Mouse (Mus musculus) neural tube, embryonic 15.5 days (tissue): ENCODE results near the gene Mrps15. TPM values are rescaled to one million over a fixed set of nuclear protein-coding genes. Genes with fewer than 3 reads are reported as not detected.

Experiments
- ATAC-seq: fragments of 200-750 bp; cut with Nextera tagmentation; 2 replicates; pipeline ENCODE4 v1.8.0; 2017; ENCODE audit warnings: mild to moderate bottlenecking, moderate TSS enrichment, moderate library complexity; ENCODE audit not compliant: low FRiP score
- H3K27ac ChIP-seq: fragments of 300-500 bp; sonication (generic); replicated peaks from 2 replicates; pipeline ENCODE4 v1.5.1; 2015; ENCODE audit warnings: mild to moderate bottlenecking, inconsistent platforms
- H3K27me3 ChIP-seq: fragments of 300-500 bp; sonication (generic); replicated peaks from 2 replicates; pipeline ENCODE4 v1.6.1; 2015; ENCODE audit warnings: inconsistent platforms
- H3K36me3 ChIP-seq: fragments of 300-500 bp; sonication (generic); 2 replicates; pipeline ENCODE4 v1.6.1; 2015; ENCODE audit warnings: inconsistent platforms
- H3K4me1 ChIP-seq: fragments of 300-500 bp; sonication (generic); 2 replicates; pipeline ENCODE4 v1.6.1; 2015; ENCODE audit warnings: inconsistent platforms
- H3K4me2 ChIP-seq: fragments of 300-500 bp; sonication (generic); 2 replicates; pipeline ENCODE4 v1.6.1; 2015; ENCODE audit warnings: inconsistent platforms, mild to moderate bottlenecking, moderate library complexity
- H3K4me3 ChIP-seq: fragments of 300-500 bp; sonication (generic); replicated peaks from 2 replicates; pipeline ENCODE4 v1.5.1; 2015; ENCODE audit warnings: mild to moderate bottlenecking, inconsistent platforms
- H3K9ac ChIP-seq: fragments of 300-500 bp; sonication (generic); replicated peaks from 2 replicates; pipeline ENCODE4 v1.6.1; 2015; ENCODE audit warnings: mild to moderate bottlenecking, inconsistent platforms
- H3K9me3 ChIP-seq: fragments of 300-500 bp; sonication (generic); replicated peaks from 2 replicates; pipeline ENCODE4 v1.6.1; 2016; ENCODE audit warnings: inconsistent platforms
- WGBS: fragments of 180-500 bp; shearing (Covaris S2); methylation state at CpG from one replicate; pipeline ENCODE4 v1.1.7; 2015; ENCODE audit warnings: mixed read lengths; 5-methylcytosine and 5-hydroxymethylcytosine counted together
- polyA plus RNA-seq: library from polyadenylated mRNA; unstranded; fragments of >200 nt; fragmentation: Nextera tagmentation; extraction: Ambion mirVana; gene quantifications from 2 replicates; pipeline ENCODE4 v1.2.1, GENCODE M21; 2015

The Mrps15 gene
- polyA plus RNA-seq, 1 experiment from 2014 or later, result 145 TPM

GRCm38 (mm10) chr4:126051617-126052016, 4.9 kb downstream of the Mrps15 start:
- Histone ChIP-seq H3K27me3 (no peaks in the 10 kb centered on the region), H3K9me3 (no peaks in the 10 kb centered on the region), H3K4me1 (peaks cover 16% of the 10 kb centered on the region), H3K4me2 (no peak overlapping the region), H3K36me3 (peaks cover 62% of the 10 kb centered on the region), H3K9ac (no peak overlapping the region), H3K4me3 (no peak overlapping the region), H3K27ac (no peak overlapping the region)
- ATAC-seq, result no peak
- 83% methylated on average over 7 of the region's 7 CpGs for WGBS

DNA sequence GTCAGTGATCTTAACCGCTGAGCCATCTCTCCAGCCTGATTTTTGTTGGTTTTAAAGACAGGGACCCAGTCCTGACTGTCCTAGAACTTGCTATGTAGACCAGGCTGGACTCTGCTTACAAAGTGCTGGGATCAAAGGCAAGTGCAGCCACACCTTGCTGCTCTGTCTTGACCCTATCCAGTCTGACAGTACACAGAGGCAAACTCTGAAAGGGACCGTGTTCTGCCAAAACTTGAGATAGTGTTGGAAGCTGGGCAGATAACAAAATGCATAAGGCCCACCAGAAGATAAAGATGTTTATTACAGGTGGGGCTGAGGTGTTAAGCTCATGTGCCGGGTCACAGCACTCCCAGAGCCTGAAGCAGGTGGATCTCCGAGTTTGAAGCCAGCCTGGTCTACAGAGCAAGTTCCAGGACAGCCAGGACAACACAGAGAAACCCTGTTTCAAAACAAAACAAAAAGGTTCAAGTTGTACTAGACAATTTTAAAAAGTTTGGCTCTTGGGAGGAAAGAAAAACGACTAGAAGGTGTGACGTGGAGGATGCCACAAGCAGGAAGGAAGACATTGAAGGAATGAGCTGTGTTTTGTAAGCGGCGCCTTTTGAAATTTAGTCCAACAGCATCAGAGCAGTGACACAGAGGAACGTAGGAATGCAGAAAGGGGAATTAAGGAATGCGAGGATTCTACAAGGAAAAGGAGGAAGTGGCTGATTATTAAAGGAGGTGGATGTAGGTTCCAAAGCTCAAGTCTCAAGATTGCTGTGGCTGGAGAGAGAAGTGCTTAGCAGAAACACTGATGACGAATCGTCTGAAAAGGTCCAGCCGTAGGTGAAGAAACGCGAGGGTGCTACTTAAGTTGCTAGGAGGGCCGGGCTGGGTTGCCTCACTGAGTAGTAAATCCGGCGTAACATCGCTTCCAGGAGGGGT, 10.7 kb downstream of the Mrps15 start:
- Histone ChIP-seq H3K4me1 (peaks cover 28% of the 10 kb centered on the region), H3K27ac (no peak overlapping the region; the same call in 1 of the 2 replicates), H3K4me3 (peak overlapping the region; percentile 79), H3K4me2 (peak overlapping the region; percentile 86), H3K36me3 (peaks cover 31% of the 10 kb centered on the region), H3K27me3 (no peaks in the 10 kb centered on the region), H3K9ac (peak overlapping the region; percentile 51), H3K9me3 (no peaks in the 10 kb centered on the region)
- 16% methylated on average over 19 of the region's 19 CpGs for WGBS
- ATAC-seq, result 0 out of 2 replicates have a peak, but pooled peaks have one; percentile 15

DNA sequence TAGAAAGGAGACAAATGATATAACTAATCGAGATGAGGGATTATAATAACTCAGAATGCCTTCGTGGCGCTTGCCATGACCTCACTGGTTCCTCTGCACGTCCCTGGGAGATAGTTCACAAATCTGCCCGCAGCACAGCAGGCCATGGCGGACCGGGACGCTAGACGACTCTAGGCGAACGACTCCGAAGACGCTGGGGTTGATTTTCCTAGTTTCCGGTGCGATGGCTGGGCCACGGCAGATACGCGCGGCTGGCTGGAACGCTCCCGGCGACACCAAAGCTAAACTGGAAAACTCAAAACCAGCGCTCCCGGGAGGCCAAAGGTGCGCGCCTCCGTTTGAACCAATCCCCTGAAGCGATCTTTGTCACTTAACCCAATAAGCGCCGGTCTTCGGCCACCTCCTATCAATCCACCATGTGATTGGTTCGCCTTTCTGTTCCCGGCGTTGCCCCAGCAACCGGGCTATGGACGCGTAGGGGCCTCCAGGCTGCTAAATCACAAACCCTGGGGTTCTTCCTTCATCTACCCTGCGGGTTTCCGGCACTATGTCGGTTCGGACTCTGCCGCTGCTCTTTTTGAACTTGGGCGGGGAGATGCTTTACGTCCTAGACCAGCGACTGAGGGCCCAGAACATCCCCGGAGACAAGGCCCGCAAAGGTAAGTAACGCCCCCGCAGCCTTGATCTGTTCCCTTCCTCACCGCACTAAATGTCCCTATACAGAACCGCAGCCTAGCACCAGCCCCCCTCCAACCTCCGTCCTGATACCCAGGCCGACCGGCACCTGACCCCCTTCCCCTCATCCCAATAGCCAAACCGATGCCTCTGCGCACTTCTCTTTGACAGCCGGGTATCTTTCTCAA, 11.6 kb downstream of the Mrps15 start, which contains the start of gene Oscp1:
TSS of gene Oscp1 (plus strand) at position 432 of the 863 bp plus-strand sequence.
- Histone ChIP-seq H3K4me3 (peak within 1 kb of the TSS; percentile 79), H3K9ac (peak within 1 kb of the TSS; percentile 76), H3K4me2 (peak within 1 kb of the TSS; percentile 86), H3K36me3 (peaks cover 24% of the 10 kb centered on the region), H3K4me1 (peaks cover 29% of the 10 kb centered on the region), H3K27ac (peak within 1 kb of the TSS; percentile 78), H3K9me3 (no peaks in the 10 kb centered on the region), H3K27me3 (no peaks in the 10 kb centered on the region)
- WGBS, result under 1% methylated on average over 57 of the region's 57 CpGs
- ATAC-seq, result peak; percentile 98

GRCm38 (mm10) chr4:126058997-126059362, 12.3 kb downstream of the Mrps15 start:
- Histone ChIP-seq H3K9ac (peak overlapping the region; percentile 76), H3K4me2 (peak overlapping the region; percentile 86), H3K4me3 (peak overlapping the region; percentile 79), H3K36me3 (peaks cover 18% of the 10 kb centered on the region), H3K9me3 (no peaks in the 10 kb centered on the region), H3K27me3 (no peaks in the 10 kb centered on the region), H3K4me1 (peaks cover 29% of the 10 kb centered on the region), H3K27ac (peak overlapping the region; percentile 78)
- WGBS, result 39% methylated on average over 9 of the region's 9 CpGs
- no peak for ATAC-seq

GRCm38 (mm10) chr4:126062856-126063255, 16.1 kb downstream of the Mrps15 start:
- H3K9me3 ChIP-seq, result no peaks in the 10 kb centered on the region
- H3K4me2 ChIP-seq, result no peak overlapping the region
- 36% methylated on average over 1 of the region's 1 CpGs for WGBS
- peaks cover 22% of the 10 kb centered on the region for H3K4me1 ChIP-seq
- no peaks in the 10 kb centered on the region for H3K36me3 ChIP-seq
- H3K27me3 ChIP-seq, result no peaks in the 10 kb centered on the region
- no peak overlapping the region for H3K4me3 ChIP-seq
- H3K27ac ChIP-seq, result no peak overlapping the region
- no peak overlapping the region for H3K9ac ChIP-seq
- no peak for ATAC-seq

DNA sequence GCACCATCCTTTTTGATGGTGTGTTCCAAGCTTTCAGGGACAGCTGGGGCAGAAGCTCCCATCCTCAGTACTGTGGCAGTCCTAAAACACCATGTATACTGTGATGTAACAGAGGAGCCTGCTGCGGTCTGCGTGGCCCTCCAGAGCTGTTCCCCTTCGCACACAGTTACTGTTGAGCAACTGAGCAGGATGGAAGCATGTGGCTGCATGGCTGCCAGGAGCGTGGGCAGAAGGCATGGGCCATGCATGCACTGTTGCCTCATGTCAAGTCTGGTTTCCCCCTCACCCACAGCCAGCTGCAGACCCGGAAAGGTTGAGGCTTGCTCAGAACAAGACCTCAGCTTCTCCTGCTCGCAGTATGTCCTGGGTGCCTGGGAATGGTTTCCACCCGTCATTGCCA, 18.5 kb downstream of the Mrps15 start:
- no peaks in the 10 kb centered on the region for H3K9me3 ChIP-seq
- H3K27me3 ChIP-seq, result no peaks in the 10 kb centered on the region
- H3K36me3 ChIP-seq, result no peaks in the 10 kb centered on the region
- WGBS, result 90% methylated on average over 7 of the region's 7 CpGs
- H3K27ac ChIP-seq, result no peak overlapping the region
- peaks cover 7% of the 10 kb centered on the region; the same call in 1 of the 2 replicates for H3K4me1 ChIP-seq
- ATAC-seq, result no peak
- no peak overlapping the region for H3K4me3 ChIP-seq
- H3K9ac ChIP-seq, result no peak overlapping the region
- no peak overlapping the region for H3K4me2 ChIP-seq

GRCm38 (mm10) chr4:126067401-126068077, 20.8 kb downstream of the Mrps15 start:
- ATAC-seq, result no peak
- Histone ChIP-seq H3K4me2 (no peak overlapping the region), H3K4me1 (no peaks in the 10 kb centered on the region), H3K27me3 (no peaks in the 10 kb centered on the region), H3K9me3 (no peaks in the 10 kb centered on the region), H3K4me3 (no peak overlapping the region), H3K9ac (no peak overlapping the region), H3K36me3 (no peaks in the 10 kb centered on the region), H3K27ac (no peak overlapping the region)
- WGBS, result 82% methylated on average over 15 of the region's 15 CpGs

- no peaks in the 10 kb centered on the region for H3K4me1 ChIP-seq
- no peak overlapping the region for H3K4me2 ChIP-seq
- H3K27me3 ChIP-seq, result no peaks in the 10 kb centered on the region
- no peak overlapping the region for H3K4me3 ChIP-seq
- H3K36me3 ChIP-seq, result 0 out of 2 replicates have a peak, but pooled peaks cover 3% of the 10 kb centered on the region
- no peaks in the 10 kb centered on the region for H3K9me3 ChIP-seq
- whole genome bisulfite sequencing, result 91% methylated on average over 6 of the region's 6 CpGs
- H3K9ac ChIP-seq, result no peak overlapping the region
- H3K27ac ChIP-seq, result no peak overlapping the region
- ATAC-seq, result no peak
Observed at GRCm38 (mm10) chr4:126068842-126069241, 22.1 kb downstream of the Mrps15 start.

DNA sequence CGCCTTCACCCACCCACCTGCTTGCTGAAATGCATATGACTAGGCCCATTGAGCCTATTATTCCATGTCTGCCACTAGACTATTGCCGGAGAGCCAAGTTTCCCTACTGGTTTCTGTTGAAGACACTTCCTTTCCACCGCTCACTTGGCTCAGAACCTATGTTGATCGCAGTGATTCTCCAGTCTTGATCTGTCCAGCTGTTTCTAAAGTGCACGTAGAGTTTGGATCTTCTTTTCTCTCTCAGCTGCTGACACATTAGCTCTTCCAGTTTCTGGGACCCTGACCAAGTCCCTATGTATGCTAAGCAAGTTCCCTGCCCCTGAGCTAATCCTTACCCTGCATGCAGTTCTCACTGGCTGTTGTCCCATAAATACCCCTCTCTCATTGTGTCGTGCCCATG, 31.1 kb downstream of the Mrps15 start:
- H3K9ac ChIP-seq, result no peak overlapping the region
- H3K4me3 ChIP-seq, result no peak overlapping the region
- WGBS, result 87% methylated on average over 6 of the region's 6 CpGs
- H3K9me3 ChIP-seq, result no peaks in the 10 kb centered on the region
- ATAC-seq, result no peak
- no peak overlapping the region for H3K27ac ChIP-seq
- no peaks in the 10 kb centered on the region for H3K4me1 ChIP-seq
- H3K27me3 ChIP-seq, result no peaks in the 10 kb centered on the region
- no peak overlapping the region for H3K4me2 ChIP-seq
- H3K36me3 ChIP-seq, result peaks cover 36% of the 10 kb centered on the region

GRCm38 (mm10) chr4:126079266-126079665, 32.5 kb downstream of the Mrps15 start:
- no peak overlapping the region for H3K4me2 ChIP-seq
- no peak overlapping the region for H3K4me3 ChIP-seq
- WGBS, result 82% methylated on average over 4 of the region's 4 CpGs
- no peak overlapping the region for H3K27ac ChIP-seq
- no peaks in the 10 kb centered on the region for H3K4me1 ChIP-seq
- no peak overlapping the region for H3K9ac ChIP-seq
- no peaks in the 10 kb centered on the region for H3K9me3 ChIP-seq
- no peak for ATAC-seq
- H3K36me3 ChIP-seq, result peaks cover 44% of the 10 kb centered on the region
- H3K27me3 ChIP-seq, result no peaks in the 10 kb centered on the region

DNA sequence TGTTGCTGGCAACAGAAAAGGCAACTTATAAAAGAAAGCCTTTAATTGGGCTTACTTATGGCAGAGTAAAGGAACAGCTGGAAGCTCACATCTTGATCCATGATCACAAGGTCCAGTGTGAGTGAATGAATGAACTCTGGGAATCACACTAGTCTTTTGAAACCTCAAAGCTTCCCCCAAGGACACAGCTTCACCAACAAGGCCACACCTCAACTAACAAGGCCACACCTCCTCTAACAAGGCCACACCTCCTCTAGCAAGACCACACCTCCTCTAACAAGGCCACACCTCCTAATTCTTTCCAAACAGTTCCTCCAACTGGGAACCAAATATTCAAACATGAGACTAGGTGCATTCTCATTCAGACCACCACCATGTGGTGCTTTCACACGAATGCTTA, 34.9 kb downstream of the Mrps15 start:
- H3K27me3 ChIP-seq, result no peaks in the 10 kb centered on the region
- H3K27ac ChIP-seq, result no peak overlapping the region
- no peak overlapping the region for H3K4me3 ChIP-seq
- no peaks in the 10 kb centered on the region for H3K9me3 ChIP-seq
- no peaks in the 10 kb centered on the region for H3K4me1 ChIP-seq
- peaks cover 36% of the 10 kb centered on the region for H3K36me3 ChIP-seq
- 98% methylated on average over 1 of the region's 1 CpGs for WGBS
- H3K9ac ChIP-seq, result no peak overlapping the region
- H3K4me2 ChIP-seq, result no peak overlapping the region
- no peak for ATAC-seq
